Mouse (Mus musculus): ENCODE data around the gene Phlpp2. TPM values are rescaled to one million over a fixed set of nuclear protein-coding genes. Genes with fewer than 3 reads are reported as not detected.

Phlpp2 gene
- polyA plus RNA-seq, 1 experiment, result 4.1 TPM

DNA sequence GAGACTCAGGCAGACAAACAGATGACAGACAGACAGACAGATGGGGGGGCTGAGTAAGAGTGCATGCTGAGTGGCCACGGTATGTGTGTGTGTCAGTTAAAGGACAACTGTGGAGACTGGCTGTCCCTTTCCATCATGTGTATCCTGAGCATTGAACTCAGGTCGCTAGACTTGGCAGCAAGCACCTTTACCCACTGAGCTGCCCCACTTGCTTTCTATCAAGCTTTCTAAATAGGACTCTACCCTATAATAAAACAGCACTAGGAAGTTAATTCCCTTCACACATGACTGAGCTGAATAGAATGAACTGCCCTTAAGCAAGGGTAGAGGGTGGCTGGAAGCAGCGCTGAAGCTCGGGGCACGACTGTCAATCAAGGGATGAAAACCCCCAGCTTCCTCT lies 123.8 kb downstream of the Phlpp2 start:
- H3K4me3 ChIP-seq (ENCODE audit: extremely low read depth, insufficient read depth, insufficient read length), result no peak overlapping the region
- H3K27ac ChIP-seq (ENCODE audit: insufficient read depth, low read length), result no peak overlapping the region
- no peaks in the 10 kb centered on the region for H3K36me3 ChIP-seq (ENCODE audit: control insufficient read depth, insufficient read depth, low read length)
- 77% methylated on average over 5 of the region's 5 CpGs for WGBS
- no peaks in the 10 kb centered on the region for H3K4me1 ChIP-seq (ENCODE audit: control insufficient read depth, insufficient read depth, insufficient read length)
- no peak for DNase-seq (ENCODE audit: low read depth in 1 of 2, low spot score in 2 of 2)
- H3K27me3 ChIP-seq (ENCODE audit: control insufficient read depth, insufficient read depth, low read length), result no peaks in the 10 kb centered on the region
- TF ChIP-seq CTCF (IDR thresholded peaks at IDR 0.05; ENCODE audit: extremely low read depth, insufficient read depth, insufficient read length, insufficient replicate concordance), result no peak
- TF ChIP-seq POLR2A (IDR thresholded peaks at IDR 0.05; ENCODE audit: low read depth, low read length), result no peak

DNA sequence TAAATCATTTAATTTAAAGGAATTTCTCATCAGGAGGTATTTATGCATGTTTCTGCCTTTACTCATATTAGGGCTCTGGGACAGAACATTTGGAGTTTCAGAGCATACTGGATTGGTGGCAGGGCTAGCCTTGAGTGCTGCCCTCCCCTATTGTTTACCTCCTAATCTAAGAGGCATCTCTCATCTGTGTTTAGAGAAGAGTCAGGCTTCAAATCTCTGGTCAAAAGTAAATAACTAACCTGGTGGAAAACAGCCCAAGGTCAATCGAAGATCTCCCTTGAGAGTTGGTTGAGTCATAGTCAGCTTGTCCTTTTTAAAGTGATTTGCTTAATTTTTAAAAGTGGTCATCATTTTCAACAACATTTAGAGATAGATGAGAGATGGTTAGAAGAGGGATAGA lies 124.6 kb downstream of the Phlpp2 start:
- TF ChIP-seq CTCF (IDR thresholded peaks at IDR 0.05; ENCODE audit: extremely low read depth, insufficient read depth, insufficient read length, insufficient replicate concordance), result no peak
- no peak for TF ChIP-seq POLR2A (IDR thresholded peaks at IDR 0.05; ENCODE audit: low read depth, low read length)
- Histone ChIP-seq H3K4me1 (ENCODE audit: control insufficient read depth, insufficient read depth, insufficient read length) (no peaks in the 10 kb centered on the region), H3K4me3 (ENCODE audit: extremely low read depth, insufficient read depth, insufficient read length) (no peak overlapping the region), H3K36me3 (ENCODE audit: control insufficient read depth, insufficient read depth, low read length) (no peaks in the 10 kb centered on the region), H3K27ac (ENCODE audit: insufficient read depth, low read length) (no peak overlapping the region), H3K27me3 (ENCODE audit: control insufficient read depth, insufficient read depth, low read length) (no peaks in the 10 kb centered on the region)
- no peak for DNase-seq (ENCODE audit: low read depth in 1 of 2, low spot score in 2 of 2)
- WGBS, result 72% methylated on average over 1 of the region's 1 CpGs

Other genes starting within 250 kb of the Phlpp2 start
- 23.5 and 26.3 TPM in 2 replicates for gene Ist1, start 175.3 kb upstream of the Phlpp2 start, polyA plus RNA-seq (2012; rRNA removed)
- gene Zfp821, start 163.0 kb upstream of the Phlpp2 start, polyA plus RNA-seq (2012; rRNA removed), result 5.1 and 7.6 TPM in 2 replicates
- gene Atxn1l, start 130.8 kb upstream of the Phlpp2 start, polyA plus RNA-seq (2012; rRNA removed), result 7.8 and 20.8 TPM in 2 replicates
- 15.9 and 16.5 TPM in 2 replicates for gene Ap1g1, start 90.0 kb upstream of the Phlpp2 start, polyA plus RNA-seq (2012; rRNA removed)
- gene Marveld3, start 93.7 kb downstream of the Phlpp2 start, polyA plus RNA-seq (2012; rRNA removed), result 0.11 and 0.21 TPM in 2 replicates
- 0.14 TPM in 1 of 2 replicates, not detected in the other for gene Tat, start 121.9 kb downstream of the Phlpp2 start, polyA plus RNA-seq (2012; rRNA removed)
- 0.18 and 0.46 TPM in 2 replicates for gene Chst4, start 171.2 kb downstream of the Phlpp2 start, polyA plus RNA-seq (2012; rRNA removed)
- gene Zfp612, start 211.2 kb downstream of the Phlpp2 start, polyA plus RNA-seq (2012; rRNA removed), result 0.05 and 0.13 TPM in 2 replicates
- gene Gm21964, start 232.7 kb downstream of the Phlpp2 start, polyA plus RNA-seq (2012; rRNA removed), result not detected in 2 replicates
- gene Gm17720, start 234.2 kb downstream of the Phlpp2 start, polyA plus RNA-seq (2012; rRNA removed), result not detected in 2 replicates